Mouse (Mus musculus) G1E-ER4 (cell line): ENCODE results near the gene Dnmbp. TPM values are rescaled to one million over a fixed set of nuclear protein-coding genes. Genes with fewer than 3 reads are reported as not detected.

Experiments used
- GATA1 ChIP-seq: IDR thresholded peaks from one replicate; pipeline ENCODE4 v1.8.0; 2012; ENCODE audit warnings: low read length, inconsistent platforms
- polyA plus RNA-seq: library from polyadenylated mRNA; stranded (reverse); fragments of >175 nt; gene quantifications from 2 replicates; pipeline ENCODE4 v1.2.3, GENCODE M21; 2012

The Dnmbp gene
- polyA plus RNA-seq, 1 experiment: not detected

DNA sequence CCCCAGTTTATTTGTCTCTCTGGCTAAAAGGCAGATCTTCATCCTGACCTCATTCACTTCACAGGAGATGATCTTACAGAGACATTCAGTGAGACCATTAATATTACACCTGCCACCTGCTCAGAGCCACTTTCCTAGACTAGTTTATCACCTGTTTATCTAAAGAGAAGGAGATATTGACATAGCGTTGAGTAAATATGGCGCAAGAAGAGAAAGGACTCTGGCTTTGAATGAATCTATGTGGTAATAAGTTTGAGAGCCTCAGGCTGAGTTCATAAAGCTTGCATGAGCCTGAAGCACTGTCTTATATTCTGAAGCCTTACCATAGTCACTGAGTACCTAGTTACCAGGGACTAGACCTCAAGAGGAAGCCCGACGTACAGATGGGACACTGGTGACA lies 128.6 kb downstream of the Dnmbp start:
- TF ChIP-seq GATA1: no peak

DNA sequence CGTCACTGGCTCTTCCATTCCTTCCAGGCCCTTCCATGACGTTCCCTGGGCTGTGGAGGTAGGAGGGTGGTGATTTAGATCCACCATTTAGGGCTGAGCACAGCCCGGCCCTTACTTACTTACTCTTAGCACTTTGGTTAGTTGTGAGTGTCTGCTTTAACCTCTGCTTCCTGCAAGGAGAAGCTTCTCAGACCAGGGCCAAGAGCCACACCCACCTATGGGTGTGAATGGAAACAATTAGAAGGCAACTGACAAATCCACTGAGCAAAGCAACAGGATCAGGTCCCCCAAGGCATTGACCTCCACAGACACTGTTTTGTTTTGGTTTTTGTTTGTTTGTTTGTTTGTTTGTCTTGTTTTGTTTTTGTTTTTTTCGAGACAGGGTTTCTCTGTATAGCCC lies 130.7 kb downstream of the Dnmbp start:
- no peak for TF ChIP-seq GATA1

DNA sequence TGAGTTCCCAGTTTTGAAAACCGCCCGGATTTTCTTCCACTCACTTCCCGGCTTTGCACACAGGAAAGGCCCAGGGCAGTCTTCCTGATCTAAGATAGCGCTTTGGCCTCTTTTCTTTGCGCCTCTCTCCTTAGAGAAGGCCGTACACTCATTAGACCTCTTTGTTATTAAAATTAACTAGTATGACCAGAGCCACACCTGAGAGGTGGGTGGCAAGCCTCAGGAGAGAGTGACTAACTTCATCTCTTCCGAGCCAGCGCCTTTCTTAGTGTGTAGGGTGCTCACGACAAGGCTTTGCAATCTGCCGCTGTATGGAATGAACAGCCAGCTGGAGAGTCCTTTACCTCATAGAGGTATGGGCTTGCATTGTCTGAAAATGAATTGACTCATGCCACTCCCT lies 136.1 kb downstream of the Dnmbp start:
- no peak for TF ChIP-seq GATA1

DNA sequence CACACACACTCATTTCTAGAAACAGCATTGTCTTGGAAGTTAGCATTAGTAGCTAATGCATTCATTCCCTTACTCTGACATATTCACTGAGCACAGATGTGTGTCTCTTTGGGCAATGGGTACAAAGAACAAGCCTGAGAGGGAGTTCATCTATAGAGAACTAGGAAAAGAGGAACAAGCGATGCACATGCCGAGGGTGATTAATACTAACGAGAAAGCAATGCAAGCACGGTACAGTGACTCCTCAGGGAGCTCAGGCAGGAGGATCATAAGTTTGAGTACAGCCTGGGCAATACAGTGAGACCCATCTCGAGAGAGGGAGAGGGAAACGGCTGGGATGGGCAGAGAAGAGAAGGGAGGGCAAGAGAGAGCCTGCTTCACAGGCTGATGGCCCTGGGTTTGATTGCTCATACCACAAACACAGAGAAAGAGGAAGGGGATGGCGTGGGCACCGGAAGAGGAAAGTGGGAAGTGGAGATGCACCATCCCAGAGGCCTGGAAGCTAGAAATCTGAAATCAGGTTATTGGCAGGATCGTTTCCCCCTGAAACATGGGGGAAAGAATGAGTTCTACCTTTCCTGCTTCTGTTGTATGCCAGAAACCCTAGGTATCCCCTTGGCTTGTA lies 138.5 kb downstream of the Dnmbp start:
- TF ChIP-seq GATA1: no peak

DNA sequence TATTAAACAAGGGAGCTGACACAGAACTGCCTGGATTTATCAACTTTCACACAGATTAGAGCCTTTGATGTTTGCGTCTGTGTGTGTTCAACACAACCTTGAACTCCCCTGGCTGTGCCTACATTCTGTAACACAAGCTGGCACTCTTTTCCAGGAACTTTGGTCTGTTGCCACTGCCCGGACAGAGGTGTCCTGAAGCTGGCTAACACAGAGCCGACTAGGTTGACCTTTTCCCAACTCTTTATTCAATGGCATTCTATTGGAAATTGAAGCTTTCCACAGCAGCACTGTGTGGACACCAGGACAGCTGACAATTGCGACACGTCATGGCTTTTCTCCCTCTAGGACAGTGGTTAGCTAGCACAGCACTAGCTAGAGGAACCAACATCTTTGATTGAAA lies 142.8 kb downstream of the Dnmbp start:
- TF ChIP-seq GATA1: no peak

Other genes starting within 250 kb of the Dnmbp start
- 2.8 and 4.5 TPM in 2 replicates for gene Cutc, start 187.2 kb downstream of the Dnmbp start, polyA plus RNA-seq
- gene Cox15, start 187.2 kb downstream of the Dnmbp start, polyA plus RNA-seq: 5.7 and 6.1 TPM in 2 replicates
- gene Abcc2, start 158.0 kb downstream of the Dnmbp start, polyA plus RNA-seq: not detected in 2 replicates
- not detected in 2 replicates for gene Cpn1, start 46.4 kb upstream of the Dnmbp start, polyA plus RNA-seq
- not detected in 2 replicates for gene Cyp2c23, start 89.0 kb upstream of the Dnmbp start, polyA plus RNA-seq
- gene Erlin1, start 129.6 kb upstream of the Dnmbp start, polyA plus RNA-seq: 10.1 and 11.8 TPM in 2 replicates
- gene Chuk, start 167.3 kb upstream of the Dnmbp start, polyA plus RNA-seq: 12.1 and 15.8 TPM in 2 replicates
- gene Cwf19l1, start 195.7 kb upstream of the Dnmbp start, polyA plus RNA-seq: 8.3 and 10.7 TPM in 2 replicates
- 159 and 217 TPM in 2 replicates for gene Bloc1s2, start 206.3 kb upstream of the Dnmbp start, polyA plus RNA-seq